Mouse (Mus musculus): Measurements from ENCODE around the gene Tcte2.
A peak's percentile ranks its signal among the peaks of the same experiment; 100 is the strongest.

DNA sequence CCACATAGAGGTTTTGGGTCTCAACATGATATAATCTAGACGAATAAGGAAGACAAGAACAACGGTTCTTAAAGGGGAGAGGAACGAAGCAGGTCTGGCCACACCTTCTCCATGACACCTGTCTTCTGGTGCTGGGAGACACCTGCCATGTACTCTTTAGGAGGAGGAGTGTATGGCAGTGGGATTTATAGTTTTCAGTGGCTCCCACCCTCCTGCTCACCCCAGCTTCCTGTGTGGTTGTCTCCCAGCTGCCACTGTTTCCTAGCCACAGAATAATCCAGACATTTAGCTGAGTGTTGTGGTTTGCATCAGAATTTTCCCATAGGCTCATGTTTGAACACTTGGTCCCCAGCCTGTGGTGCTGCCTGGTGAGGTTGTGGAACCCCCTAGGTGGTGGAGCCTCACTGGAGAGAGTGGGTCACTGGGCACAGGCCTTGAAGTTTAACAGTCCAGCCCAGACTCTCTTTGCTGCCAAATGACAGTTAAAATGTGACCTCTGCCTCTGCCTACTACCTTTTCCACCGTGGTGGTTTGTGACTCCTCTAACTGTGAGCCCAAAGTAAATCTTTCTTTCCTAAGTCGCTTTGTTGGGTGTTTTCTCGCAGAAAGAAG is 86.8 kb downstream of the Tcte2 start:
- TF ChIP-seq TCF12 (IDR thresholded peaks at IDR 0.05; ENCODE audit: insufficient read depth, poor library complexity, severe bottlenecking) (peak; percentile 70), POLR2A (IDR thresholded peaks at IDR 0.05; ENCODE audit: insufficient read length, low read depth) (no peak), MAX (IDR thresholded peaks at IDR 0.05; ENCODE audit: low read depth) (no peak), MYOD1 (IDR thresholded peaks at IDR 0.05; ENCODE audit: control insufficient read depth in 1 of 3, insufficient read length in 2 of 3, low read depth in 2 of 3) (peak in 2 of 3 experiments; percentile 73 to 79), REST (IDR thresholded peaks at IDR 0.05; ENCODE audit: insufficient read depth, insufficient read length) (no peak), SRF (IDR thresholded peaks at IDR 0.05; ENCODE audit: control insufficient read depth, insufficient read length, low read depth) (no peak)
